Mouse (Mus musculus) kidney, embryonic 14.5 days (tissue): Measurements from ENCODE around the gene Lrch3. TPM values are rescaled to one million over a fixed set of nuclear protein-coding genes. Genes with fewer than 3 reads are reported as not detected.
"Not testable (repeated sequence)": the region's sequence is repeated elsewhere in the genome, so short reads cannot be mapped to it uniquely, and the experiment has no call there.

Source experiments
- ATAC-seq: fragments of 200-750 bp; cut with Nextera tagmentation; 2 replicates; pipeline ENCODE4 v1.8.0; 2017; ENCODE audit warnings: moderate number of reproducible peaks, mild to moderate bottlenecking, moderate TSS enrichment, moderate library complexity; ENCODE audit not compliant: low FRiP score, low TSS enrichment
- H3K27ac ChIP-seq: fragments of 300-500 bp; sonication (generic); 2 replicates; pipeline ENCODE4 v1.5.1; 2014; ENCODE audit warnings: low read depth, mild to moderate bottlenecking, low read length, moderate library complexity, mixed read lengths
- H3K27me3 ChIP-seq: fragments of 300-500 bp; sonication (generic); 2 replicates; pipeline ENCODE4 v1.6.1; 2014; ENCODE audit warnings: mild to moderate bottlenecking, low read length; ENCODE audit not compliant: control insufficient read depth, insufficient read depth
- H3K36me3 ChIP-seq: fragments of 300-500 bp; sonication (generic); 2 replicates; pipeline ENCODE4 v1.6.1; 2014; ENCODE audit warnings: low read length, mixed read lengths; ENCODE audit not compliant: control insufficient read depth, insufficient read depth
- H3K4me1 ChIP-seq: fragments of 300-500 bp; sonication (generic); 2 replicates; pipeline ENCODE4 v1.6.1; 2014; ENCODE audit warnings: low read length, mixed read lengths; ENCODE audit not compliant: control insufficient read depth, insufficient read depth
- H3K4me2 ChIP-seq: fragments of 300-500 bp; sonication (generic); replicated peaks from 2 replicates; pipeline ENCODE4 v1.6.1; 2014; ENCODE audit warnings: low read depth, mild to moderate bottlenecking, low read length
- H3K4me3 ChIP-seq: fragments of 300-500 bp; sonication (generic); 2 replicates; pipeline ENCODE4 v1.5.1; 2014; ENCODE audit warnings: mild to moderate bottlenecking, low read length
- H3K9ac ChIP-seq: fragments of 300-500 bp; sonication (generic); 2 replicates; pipeline ENCODE4 v1.6.1; 2014; ENCODE audit warnings: low read depth, mild to moderate bottlenecking, low read length, moderate library complexity
- H3K9me3 ChIP-seq: fragments of 300-500 bp; sonication (generic); 2 replicates; pipeline ENCODE4 v1.6.1; 2016; ENCODE audit warnings: low read length; ENCODE audit not compliant: control insufficient read depth
- WGBS: fragments of 180-500 bp; shearing (Covaris S2); extraction: QIAGEN DNeasy Blood & Tissue Kit; methylation state at CpG from one replicate; pipeline ENCODE4 v1.1.7; 2014; 5-methylcytosine and 5-hydroxymethylcytosine counted together
- polyA plus RNA-seq: library from polyadenylated mRNA; unstranded; fragments of >200 nt; fragmentation: Nextera tagmentation; extraction: Ambion mirVana; gene quantifications from 2 replicates; pipeline ENCODE4 v1.2.1, GENCODE M21; 2014

Lrch3 gene
- polyA plus RNA-seq, 1 experiment from 2014 or later: 32.7 TPM

DNA sequence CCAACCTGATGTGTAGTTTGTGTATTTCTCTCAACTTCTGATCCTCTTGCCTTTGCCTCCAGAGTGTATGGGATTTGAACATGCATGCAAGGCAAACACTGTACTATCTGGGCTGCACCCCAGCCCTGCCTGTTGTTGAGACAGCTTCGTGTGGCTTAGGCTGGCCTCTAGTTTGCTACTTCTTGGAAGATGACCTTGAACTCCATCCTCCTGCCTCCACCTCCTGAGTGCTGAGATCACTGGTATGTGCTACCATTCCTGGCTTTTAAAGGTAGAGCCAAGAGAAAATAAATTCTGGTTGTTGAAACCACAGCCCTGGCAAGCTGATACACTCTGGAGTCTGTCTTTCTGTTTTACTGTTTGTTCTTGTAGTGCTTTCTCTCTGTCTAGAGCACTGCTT is 21.2 kb downstream of the Lrch3 start:
- peak overlapping the region; percentile 7; the same call in 1 of the 2 replicates for H3K27ac ChIP-seq
- no peaks in the 10 kb centered on the region for H3K4me1 ChIP-seq
- H3K36me3 ChIP-seq: no peaks in the 10 kb centered on the region
- H3K9me3 ChIP-seq: no peaks in the 10 kb centered on the region
- ATAC-seq: no peak
- no peak overlapping the region for H3K4me3 ChIP-seq
- WGBS: 76% methylated on average over 1 of the region's 1 CpGs
- H3K4me2 ChIP-seq: no peak overlapping the region
- no peak overlapping the region for H3K9ac ChIP-seq
- no peaks in the 10 kb centered on the region for H3K27me3 ChIP-seq

DNA sequence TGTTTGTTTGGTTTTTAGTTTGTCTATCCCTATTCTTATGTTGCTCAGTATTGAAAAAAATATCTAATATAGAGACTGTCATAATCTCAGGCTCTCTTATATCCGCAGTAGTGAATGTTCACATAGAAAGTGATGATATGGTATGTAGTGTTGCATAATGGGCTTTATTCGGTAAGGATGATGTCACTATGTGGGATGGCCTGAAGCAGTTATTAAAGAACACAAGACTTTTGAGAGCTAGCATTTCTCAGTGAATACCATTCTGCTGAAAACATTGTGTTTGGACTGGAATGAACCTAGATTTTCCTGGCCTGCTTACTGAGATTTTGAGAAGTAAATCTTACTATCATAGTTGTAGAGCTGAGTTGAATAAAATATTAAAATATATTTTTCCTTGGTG is 23.5 kb downstream of the Lrch3 start:
- Histone ChIP-seq H3K36me3 (no peaks in the 10 kb centered on the region), H3K4me1 (no peaks in the 10 kb centered on the region), H3K27ac (no peak overlapping the region), H3K4me3 (no peak overlapping the region), H3K9me3 (0 out of 2 replicates have a peak, but pooled peaks cover 3% of the 10 kb centered on the region), H3K4me2 (no peak overlapping the region), H3K27me3 (no peaks in the 10 kb centered on the region), H3K9ac (no peak overlapping the region)
- ATAC-seq: no peak
- WGBS: 93% methylated on average over 2 of the region's 2 CpGs

- not testable (repeated sequence) for H3K4me3 ChIP-seq, H3K4me1 ChIP-seq, H3K36me3 ChIP-seq, H3K27me3 ChIP-seq, H3K4me2 ChIP-seq, H3K27ac ChIP-seq, H3K9me3 ChIP-seq, ATAC-seq, H3K9ac ChIP-seq
- WGBS: 55% methylated on average over 3 of the region's 3 CpGs
Measured at GRCm38 (mm10) chr16:32939301-32939700, 25.4 kb downstream of the Lrch3 start.

GRCm38 (mm10) chr16:32939716-32940115 is 25.8 kb downstream of the Lrch3 start:
- not testable (repeated sequence) for H3K4me1 ChIP-seq, H3K27ac ChIP-seq, H3K9me3 ChIP-seq, H3K4me2 ChIP-seq, H3K36me3 ChIP-seq, ATAC-seq, H3K27me3 ChIP-seq, H3K4me3 ChIP-seq, H3K9ac ChIP-seq
- 85% methylated on average over 3 of the region's 4 CpGs for WGBS

DNA sequence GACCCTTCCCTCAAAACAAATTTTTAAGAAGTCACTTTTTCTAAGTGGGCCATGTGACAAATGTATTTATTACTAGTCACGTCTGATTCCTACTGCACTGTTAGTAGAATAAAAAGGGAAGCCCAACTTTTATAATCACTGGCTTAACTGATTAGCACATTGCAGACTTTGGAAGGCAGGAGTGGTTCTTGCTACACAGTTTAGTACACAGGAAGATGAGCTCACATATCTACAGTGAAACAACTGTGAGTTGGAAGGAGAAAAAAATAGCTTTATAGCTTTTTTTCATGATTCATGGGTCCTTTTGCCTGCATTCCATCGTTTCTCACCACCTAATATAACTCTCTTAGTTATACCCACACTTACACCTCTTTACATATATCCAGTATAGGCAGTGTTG is 27.3 kb downstream of the Lrch3 start:
- H3K9ac ChIP-seq, H3K4me3 ChIP-seq, H3K27me3 ChIP-seq, H3K36me3 ChIP-seq, H3K4me2 ChIP-seq, H3K9me3 ChIP-seq, H3K27ac ChIP-seq, ATAC-seq, H3K4me1 ChIP-seq: not testable (repeated sequence)
- WGBS: 80% methylated on average over 2 of the region's 2 CpGs

GRCm38 (mm10) chr16:32942694-32943093 is 28.8 kb downstream of the Lrch3 start:
- 51% methylated on average over 5 of the region's 5 CpGs for WGBS
- no peak overlapping the region for H3K27ac ChIP-seq
- H3K4me1 ChIP-seq: no peaks in the 10 kb centered on the region
- no peak overlapping the region for H3K4me2 ChIP-seq
- no peak overlapping the region for H3K4me3 ChIP-seq
- no peak for ATAC-seq
- H3K9ac ChIP-seq: no peak overlapping the region
- H3K36me3 ChIP-seq: no peaks in the 10 kb centered on the region
- no peaks in the 10 kb centered on the region for H3K27me3 ChIP-seq
- 0 out of 2 replicates have a peak, but pooled peaks cover 3% of the 10 kb centered on the region for H3K9me3 ChIP-seq

DNA sequence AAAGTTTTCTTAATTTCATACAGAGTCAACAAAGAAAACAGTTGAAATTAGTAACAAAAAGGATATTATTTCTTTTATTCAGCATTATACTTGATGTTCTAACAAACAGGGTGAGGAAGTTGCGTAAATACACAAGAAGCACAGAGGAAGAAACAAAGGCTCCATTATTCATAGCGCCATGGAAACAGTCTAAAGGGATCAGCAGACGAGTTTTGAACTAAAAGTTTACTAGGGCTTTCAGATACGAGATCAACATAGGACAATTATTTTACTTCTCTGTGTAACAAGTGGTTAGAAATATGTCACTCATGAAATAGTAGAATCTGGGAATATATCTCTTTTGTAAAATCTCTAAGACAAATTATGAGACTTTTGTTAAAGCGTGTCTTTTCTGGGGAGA is 31.5 kb downstream of the Lrch3 start:
- Histone ChIP-seq H3K9me3 (0 out of 2 replicates have a peak, but pooled peaks cover 3% of the 10 kb centered on the region), H3K4me2 (no peak overlapping the region), H3K36me3 (no peaks in the 10 kb centered on the region), H3K9ac (no peak overlapping the region), H3K4me1 (0 out of 2 replicates have a peak, but pooled peaks cover 5% of the 10 kb centered on the region), H3K27ac (no peak overlapping the region), H3K4me3 (no peak overlapping the region), H3K27me3 (no peaks in the 10 kb centered on the region)
- 86% methylated on average over 5 of the region's 5 CpGs for WGBS
- ATAC-seq: no peak

- Histone ChIP-seq H3K9me3 (no peaks in the 10 kb centered on the region), H3K4me2 (no peak overlapping the region), H3K27me3 (no peaks in the 10 kb centered on the region), H3K4me1 (0 out of 2 replicates have a peak, but pooled peaks cover 5% of the 10 kb centered on the region), H3K36me3 (no peaks in the 10 kb centered on the region), H3K4me3 (no peak overlapping the region), H3K27ac (no peak overlapping the region), H3K9ac (no peak overlapping the region)
- peak; percentile 62; the same call in 1 of the 2 replicates for ATAC-seq
- WGBS: 56% methylated on average over 8 of the region's 8 CpGs
Measured at GRCm38 (mm10) chr16:32948016-32948415, 34.1 kb downstream of the Lrch3 start.

GRCm38 (mm10) chr16:32948656-32949055 is 34.8 kb downstream of the Lrch3 start:
- Histone ChIP-seq H3K27me3 (no peaks in the 10 kb centered on the region), H3K9me3 (no peaks in the 10 kb centered on the region), H3K4me3 (no peak overlapping the region), H3K9ac (no peak overlapping the region), H3K36me3 (no peaks in the 10 kb centered on the region; the same call in 1 of the 2 replicates), H3K4me2 (no peak overlapping the region), H3K27ac (no peak overlapping the region), H3K4me1 (0 out of 2 replicates have a peak, but pooled peaks cover 5% of the 10 kb centered on the region)
- 89% methylated on average over 5 of the region's 5 CpGs for WGBS
- no peak for ATAC-seq
